Mouse (Mus musculus) T-helper 1 cell (primary cell): ENCODE results near the gene Srek1ip1.

Experiments used
- in situ Hi-C: fragments of 300-600 bp; cut with MboI, MseI; formaldehyde crosslinking; loops from one replicate; pipeline ENCODE4 v1.15.1; 2025; ENCODE audit warnings: high pct_unique_total_duplicates

Gene Srek1ip1

DNA sequence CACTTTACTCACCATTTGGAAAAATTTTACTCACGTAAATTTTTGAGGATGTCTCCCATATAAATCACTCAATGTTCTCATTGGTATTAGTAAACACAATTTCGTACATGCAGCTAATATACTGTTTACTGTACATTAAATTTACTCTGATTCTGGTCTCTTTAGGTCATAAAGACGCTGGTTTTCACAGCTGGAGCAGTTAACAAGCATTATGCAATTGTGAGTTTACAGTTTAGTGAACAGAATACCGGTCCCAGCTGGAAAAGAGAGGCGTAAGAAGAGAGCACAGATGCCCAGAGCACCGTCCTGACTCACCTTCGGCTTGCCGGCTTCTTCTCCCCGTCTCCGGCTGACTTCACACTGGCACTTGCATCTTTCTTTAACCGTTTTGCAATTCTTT, at the start of gene Srek1ip1:
Srek1ip1 (plus strand) TSS at position 301 of the 400 bp plus-strand sequence.
- in situ Hi-C loops = loop anchor here (25.0 kb wide), 1 partner anchor 505 kb away; the partner anchor contains the start of gene Adamts6

DNA sequence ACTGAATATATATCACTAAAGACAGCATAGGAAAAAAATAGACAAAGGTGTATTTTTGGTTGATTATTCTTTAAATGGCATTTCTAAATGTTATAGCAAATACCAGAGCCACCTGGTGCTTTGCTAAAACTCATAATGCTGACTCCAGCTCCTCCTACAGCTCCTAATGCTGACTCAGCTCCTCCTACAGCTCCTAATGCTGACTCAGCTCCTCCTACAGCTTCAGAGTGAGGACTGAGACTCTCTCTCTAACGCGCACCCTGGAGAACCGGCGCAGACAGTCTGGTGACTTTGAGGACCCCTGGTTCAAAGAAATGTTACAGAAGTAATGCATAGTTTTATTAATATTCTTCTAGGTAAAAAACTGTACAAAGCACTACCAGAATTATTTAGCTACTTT, 49.4 kb upstream of the Srek1ip1 start:
- in situ Hi-C loops = no loop called here

DNA sequence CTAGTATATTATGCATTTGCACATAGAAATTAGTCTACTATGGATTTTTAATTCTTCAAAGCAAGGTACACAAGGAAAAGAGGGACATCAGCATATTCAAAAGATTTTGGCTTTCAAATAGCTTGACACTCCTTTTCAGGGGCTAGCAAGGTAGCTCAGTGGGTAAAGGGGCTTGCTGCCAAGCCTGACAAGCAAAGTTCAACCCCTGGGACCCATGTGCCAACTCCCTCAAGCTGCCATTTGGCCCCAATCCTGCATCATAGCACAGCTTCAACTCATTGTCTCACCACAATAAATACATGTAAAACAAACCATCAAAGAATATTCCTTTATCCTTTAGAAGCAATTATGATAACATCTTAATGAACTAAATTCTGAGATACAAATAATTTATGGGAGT, 45.3 kb upstream of the Srek1ip1 start:
- in situ Hi-C loops = no loop called here

DNA sequence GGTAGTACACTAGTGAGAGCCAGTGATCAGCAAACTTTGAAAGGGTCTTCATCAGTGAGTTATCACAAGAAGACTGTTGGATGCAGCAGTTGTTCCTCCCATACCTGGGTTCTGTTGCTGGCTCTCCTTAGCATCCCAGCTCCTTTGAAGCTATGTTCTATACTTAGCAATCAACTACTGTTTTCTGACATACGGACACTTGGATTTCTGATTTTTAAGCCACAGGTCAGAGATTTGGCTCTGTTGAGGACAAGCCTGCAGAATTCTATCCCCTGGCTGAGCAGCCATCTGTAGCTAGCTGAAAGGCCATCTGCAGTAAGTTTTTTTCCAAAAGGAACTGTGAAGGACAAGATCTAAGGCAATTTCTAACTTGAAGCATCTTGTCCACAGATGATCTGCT, 32.9 kb upstream of the Srek1ip1 start:
- in situ Hi-C loops = no loop called here

DNA sequence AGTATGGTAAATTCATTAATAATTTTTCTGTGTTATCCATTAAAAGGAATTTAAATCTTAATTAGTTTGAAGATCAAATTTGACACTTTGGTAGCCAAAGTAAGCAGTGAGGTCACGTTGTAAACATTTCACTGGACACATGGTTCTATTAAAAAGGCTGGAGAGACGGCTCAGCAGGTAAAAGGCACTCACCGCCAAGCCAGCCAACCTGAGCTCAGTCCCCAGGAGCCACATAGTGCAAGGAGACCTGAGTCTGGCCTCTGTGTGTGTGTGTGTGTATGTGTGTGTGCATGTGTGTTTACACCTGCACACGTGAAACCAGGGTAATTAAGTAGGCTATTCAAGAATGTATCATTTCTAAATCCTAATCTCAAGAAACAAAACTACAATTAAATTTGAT, 29.9 kb upstream of the Srek1ip1 start:
- in situ Hi-C loops = no loop called here

DNA sequence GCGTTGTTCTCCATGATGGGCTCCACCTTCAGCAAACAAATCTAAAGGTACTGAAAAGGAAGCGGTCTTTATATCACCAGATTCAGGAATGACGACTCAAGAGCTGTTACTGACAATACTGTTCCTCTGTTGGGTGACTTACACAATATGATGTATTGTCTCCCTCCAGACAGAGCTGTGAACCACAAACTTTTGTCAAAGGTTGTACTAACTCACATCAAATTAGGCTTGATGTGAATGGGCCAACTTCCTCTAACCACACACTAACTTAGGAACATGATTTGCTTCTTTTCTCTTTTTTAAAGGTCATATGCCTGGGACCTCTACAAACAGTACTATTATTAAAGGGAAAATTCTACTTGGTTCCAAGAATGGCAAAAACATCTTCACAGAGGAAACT, 29.1 kb upstream of the Srek1ip1 start:
- in situ Hi-C loops = no loop called here

DNA sequence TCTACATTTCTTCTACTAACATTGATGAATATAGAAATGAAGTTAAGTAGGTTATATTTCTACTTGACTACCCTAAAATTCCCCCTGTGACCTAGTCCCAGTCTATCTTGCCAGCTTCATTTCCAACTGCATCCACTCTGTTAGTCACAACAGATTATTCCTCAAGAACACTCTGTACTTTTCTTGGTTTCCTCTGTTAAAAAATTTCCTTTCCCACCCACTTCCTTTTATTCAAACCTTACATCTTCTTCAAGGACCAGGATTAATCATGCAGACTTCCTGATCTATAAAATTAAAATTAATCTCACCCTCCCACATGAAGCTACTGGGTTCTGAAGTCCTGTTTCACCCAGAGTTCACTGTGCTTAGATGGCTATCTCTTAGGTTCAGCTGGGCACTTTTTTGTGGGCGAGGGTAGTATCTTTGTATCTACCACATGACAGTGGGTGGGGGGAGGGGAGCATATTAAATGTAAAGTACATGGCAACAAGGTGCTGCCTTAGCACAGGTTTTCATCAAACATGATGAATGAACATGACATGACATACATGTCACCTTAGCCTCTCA, 13.1 kb upstream of the Srek1ip1 start:
- in situ Hi-C loops = loop anchor here (25.0 kb wide), 1 partner anchor 492 kb away; the partner anchor contains the start of gene Adamts6

DNA sequence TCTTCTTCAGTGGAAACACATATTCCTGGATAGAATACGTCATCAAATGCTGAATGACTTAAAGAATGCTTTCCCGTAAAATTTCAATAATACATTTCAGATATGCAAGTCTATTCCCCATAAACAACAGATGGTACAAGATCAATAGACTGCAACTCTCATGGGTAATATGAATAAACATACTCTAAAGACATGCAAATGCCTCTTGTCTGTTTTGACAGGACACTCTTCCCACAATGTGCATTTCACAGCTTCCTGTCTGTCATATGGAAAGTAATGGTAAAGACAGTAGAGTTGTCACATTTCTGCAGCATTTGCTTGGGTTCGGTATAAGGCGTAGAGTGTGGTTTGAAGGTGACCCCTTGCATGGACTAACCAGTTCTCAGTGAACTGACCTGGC, 5.0 kb upstream of the Srek1ip1 start:
- in situ Hi-C loops = loop anchor here (25.0 kb wide), 1 partner anchor 500 kb away; the partner anchor contains the start of gene Adamts6

DNA sequence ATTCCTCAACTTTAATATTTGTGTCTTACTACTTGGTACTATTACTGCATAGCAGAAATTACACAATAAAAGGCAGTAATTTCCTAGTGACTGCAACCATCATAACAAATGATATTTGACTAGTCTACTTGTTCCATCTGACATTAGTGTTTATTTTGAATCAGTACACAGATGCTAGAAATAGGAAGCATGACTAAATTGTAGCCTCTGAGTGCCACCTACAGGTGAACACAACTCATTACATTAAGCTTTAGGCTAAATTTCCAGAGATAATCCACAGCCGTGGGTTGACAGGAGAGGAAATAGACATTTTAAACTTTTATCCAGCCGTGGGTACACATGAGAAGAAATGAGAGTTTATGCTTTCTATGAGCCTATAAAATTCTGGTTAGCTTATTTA, 2.6 kb upstream of the Srek1ip1 start:
- in situ Hi-C loops = loop anchor here (25.0 kb wide), 1 partner anchor 502 kb away; the partner anchor contains the start of gene Adamts6

DNA sequence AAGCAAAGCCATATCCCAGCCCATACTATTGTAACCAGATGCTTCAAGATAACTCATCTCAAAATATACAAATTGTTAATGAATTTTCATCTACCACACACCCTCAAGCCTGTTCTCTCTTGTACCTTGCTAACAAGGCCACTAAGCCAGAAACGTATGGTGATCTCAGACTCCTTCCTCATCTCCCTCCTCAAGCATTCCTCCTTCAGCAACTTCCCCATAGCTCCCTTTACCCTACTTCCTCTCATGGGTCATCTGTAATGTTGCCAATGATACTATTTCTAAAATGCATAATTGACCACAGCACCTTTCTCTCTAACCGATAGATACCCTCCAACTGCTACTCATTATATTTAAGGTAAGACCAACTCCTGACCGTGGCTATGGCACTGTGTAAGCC, 2.1 kb downstream of the Srek1ip1 start:
- in situ Hi-C loops = loop anchor here (25.0 kb wide), 1 partner anchor 507 kb away; the partner anchor contains the start of gene Adamts6

DNA sequence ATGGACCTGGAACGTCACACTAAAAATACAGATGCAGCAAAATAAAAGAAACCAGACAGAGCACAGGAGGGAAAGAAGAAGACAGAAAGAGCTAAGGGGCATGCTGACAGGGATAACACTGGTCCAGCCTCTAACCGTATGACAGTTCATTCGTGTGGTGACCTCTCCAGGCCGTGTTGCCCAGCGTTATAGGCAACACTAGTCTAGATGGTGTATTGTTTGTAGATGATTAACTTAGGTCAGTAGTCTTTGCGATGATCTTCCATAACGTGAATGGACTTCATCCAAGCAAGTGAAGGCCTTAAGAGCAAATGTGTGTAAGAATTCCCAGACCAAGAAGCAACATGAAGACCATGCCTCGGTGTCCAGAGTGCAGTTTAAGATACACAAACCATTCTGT, 6.8 kb downstream of the Srek1ip1 start:
- in situ Hi-C loops = loop anchor here (25.0 kb wide), 1 partner anchor 512 kb away; the partner anchor contains the start of gene Adamts6

DNA sequence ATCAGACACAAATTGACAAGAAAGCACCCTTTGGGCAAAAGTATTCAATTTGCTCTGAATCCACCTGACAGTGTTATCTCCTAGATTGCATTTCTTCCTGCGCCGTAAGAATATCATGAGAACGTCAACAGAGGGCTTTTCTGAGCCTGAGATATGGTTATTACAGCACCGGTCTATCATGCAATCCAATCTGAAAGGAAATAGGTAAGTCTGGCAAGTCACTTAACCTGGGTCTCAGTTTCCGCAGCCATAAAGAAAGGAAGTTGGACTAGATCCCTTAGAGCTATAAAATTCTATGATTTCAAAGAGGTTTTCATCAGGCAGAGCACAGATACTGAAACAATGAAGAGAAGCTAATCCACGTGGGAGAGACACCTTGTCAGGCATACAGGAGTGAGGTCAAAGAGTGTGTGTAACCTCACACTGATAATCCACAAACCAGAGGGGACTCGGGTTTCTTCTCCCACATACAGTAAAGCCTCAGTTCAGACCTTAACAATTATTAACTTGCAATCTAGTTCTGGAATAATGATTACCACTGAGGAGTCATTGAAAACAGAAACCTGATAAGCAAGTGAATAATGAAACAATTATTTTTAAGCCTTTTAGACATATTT, 7.4 kb downstream of the Srek1ip1 start:
- in situ Hi-C loops = loop anchor here (25.0 kb wide), 1 partner anchor 512 kb away; the partner anchor contains the start of gene Adamts6

DNA sequence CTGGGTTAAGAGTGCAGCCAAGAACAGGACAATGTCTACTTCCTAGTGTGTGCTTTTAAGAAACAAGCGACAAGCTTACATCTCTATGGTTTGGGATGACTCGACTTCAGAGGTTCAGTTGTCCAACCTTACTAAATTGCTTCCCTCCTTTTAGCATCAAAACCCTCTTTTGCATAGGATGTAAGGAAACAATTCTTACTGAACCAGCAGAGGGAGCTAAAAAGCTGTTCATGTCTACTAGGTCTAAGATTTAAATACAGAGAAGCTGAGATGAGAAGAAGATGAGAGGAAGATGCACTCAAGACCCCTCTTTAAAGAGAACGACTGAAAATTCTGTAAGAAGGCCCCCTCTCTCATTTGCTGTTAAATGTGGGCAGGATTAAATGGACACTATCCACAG, 13.4 kb downstream of the Srek1ip1 start:
- in situ Hi-C loops = no loop called here

DNA sequence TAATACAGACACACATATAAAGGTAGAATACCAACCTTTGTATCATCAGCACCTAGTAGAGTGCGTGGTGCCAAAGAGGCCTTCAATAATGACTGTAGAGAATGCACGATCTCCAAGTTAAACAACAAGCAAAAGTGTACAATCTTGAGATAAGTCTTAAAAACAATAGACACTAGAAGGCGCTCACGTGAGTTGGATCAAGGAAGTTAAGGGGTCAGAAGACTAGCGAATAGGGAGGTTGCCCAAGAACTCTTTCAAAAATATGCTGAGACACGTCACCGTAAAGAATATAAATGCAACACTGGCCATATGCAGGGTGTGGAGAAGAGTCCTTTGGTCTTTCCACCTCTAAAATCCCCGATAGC, 24.0 kb downstream of the Srek1ip1 start:
- in situ Hi-C loops = loop anchor here (5.0 kb wide), 1 partner anchor 126 kb away; no protein-coding TSS in a partner anchor

DNA sequence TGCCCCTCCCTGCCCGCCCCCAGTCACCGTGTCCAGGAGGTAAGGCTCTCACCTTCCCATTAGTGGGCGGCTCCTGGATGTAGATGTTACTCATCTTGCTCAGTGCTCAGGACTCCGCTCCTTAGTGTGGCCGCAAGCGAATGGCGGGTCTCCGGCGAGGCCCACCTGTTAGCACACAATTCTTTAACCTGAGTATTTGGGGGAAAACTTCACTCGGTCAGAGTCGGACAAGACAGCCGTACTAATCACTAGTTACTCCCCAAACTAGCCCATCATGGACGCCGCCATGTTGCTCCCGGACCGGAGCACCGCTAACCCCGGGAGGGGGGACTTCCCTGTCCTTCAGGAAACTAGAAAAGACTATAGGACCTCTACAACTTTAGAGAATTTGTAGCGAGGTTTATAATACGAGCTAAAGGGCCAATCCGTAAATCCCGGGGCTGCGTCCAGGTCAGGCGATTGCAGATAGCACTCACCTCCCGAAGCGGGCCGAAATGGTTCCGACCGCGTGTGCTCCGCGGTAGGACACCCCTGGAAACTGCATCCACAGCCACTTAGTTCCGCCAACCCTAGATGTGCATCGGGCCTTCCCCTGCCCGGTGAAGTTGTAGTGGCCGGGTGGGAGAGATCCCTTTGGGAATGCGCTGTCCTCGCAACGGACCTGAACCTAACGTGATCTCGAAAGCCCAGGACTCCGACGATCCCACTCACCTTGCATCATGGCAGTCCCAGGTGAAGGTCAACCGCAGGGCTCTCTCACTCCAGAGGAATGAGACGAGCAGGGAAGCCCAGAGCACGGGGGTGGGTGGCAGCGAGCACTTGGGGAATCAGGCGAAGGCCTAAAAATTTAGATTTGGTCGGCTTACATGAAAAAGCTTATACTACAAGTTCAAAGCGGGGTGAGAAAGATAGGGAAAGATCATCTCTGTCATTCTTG, 24.6 kb downstream of the Srek1ip1 start, which contains the start of gene Cwc27:
Cwc27 (minus strand) TSS at position 508 of the 937 bp plus-strand sequence.
- in situ Hi-C loops = loop anchor here (5.0 kb wide), 1 partner anchor 125 kb away; no protein-coding TSS in a partner anchor

DNA sequence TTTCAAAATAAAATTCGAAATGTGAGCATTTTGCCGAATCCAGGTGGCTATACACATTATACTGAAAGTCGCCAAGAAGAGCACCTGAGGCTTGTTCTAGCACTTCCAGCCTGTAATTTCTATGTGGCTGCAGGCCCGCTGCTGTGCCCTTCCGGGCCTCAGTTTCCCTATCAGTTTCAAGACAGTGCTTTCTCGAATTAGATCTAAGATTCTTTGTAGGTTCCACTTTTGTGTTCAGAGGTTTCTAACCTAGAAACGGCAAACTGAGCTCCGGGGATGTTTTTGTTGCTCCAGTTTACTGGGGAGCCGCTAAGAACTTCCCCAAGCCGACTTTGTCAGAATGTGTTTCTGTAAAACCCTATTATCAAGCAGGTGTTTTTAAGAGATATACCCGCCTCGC, 25.4 kb downstream of the Srek1ip1 start:
- in situ Hi-C loops = loop anchor here (5.0 kb wide), 1 partner anchor 125 kb away; no protein-coding TSS in a partner anchor

DNA sequence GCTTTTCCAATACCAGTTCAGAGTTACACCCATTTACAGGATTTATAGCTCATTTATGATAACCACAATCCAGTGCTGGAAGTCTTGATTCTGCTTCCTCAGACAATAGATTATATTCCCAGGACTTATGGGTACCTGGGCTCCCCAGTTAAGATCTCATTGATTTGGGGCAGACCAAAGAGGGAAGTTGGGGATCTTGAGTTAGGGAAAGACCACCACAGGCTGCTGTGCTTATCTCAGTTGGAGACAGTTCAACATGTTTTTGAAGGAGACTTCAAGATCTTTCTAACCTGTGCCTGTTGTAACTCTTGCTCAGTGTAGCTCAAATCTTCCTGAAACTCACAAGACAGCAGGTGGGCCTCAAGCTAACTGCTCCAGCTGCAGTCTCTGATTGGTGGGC, 28.9 kb downstream of the Srek1ip1 start:
- in situ Hi-C loops = no loop called here

DNA sequence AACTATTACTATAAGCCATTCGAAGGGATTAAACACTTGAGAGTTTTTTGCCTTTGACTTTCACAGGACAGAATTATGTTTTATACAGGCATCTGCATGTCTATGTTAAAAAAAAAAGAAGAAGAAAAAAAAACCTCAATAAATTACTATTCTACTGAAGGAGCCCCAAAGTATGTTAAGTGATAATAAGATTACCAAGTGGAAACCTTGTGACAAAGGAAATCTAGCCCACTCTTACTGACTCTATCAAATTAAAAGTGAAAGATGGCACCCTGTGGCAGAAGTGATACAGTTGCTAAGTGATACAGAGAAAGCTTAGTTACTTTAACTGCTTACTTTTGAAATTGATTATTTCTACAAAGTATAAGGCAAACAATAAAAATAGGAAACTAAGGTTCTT, 29.6 kb downstream of the Srek1ip1 start:
- in situ Hi-C loops = no loop called here

DNA sequence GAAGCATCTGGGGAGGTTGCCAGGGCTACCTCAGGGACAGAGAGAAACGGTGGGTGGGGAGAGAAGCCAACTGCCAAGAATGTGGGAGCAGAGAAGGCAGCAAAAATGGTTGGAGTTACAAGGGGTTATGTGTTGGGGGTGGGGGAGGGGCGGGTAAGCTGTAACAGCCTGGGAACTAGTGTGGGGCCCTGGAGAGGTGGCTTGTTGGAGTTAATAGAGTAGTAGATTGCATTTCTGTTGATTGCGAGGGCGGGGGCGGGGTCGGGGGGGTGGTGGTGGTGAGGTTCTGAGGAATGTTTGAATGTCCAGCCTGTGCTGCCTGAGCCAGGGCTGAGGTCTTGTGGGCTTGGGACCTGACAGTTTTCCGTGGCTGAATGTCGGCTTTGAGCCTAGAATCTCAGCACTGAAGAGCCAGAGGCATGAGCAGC, 30.1 kb downstream of the Srek1ip1 start:
- in situ Hi-C loops = no loop called here

DNA sequence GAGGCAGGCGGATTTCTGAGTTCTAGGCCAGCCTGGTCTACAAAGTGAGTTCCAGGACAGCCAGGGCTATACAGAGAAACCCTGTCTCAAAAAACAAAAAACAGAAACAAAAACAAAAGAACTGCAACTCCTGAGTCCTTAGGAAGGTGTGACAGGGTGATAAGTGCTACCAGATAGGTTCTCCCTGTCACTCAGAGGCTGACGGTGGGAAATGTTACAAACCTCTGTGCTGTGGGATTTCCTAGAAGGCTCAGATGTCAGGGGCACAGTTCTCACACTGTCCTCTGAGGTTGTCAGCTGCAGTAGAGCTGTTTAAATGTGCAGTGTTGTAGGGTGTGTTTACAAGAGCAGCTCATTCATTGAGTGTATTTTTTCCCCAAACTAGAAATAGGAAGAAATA, 33.2 kb downstream of the Srek1ip1 start:
- in situ Hi-C loops = no loop called here

DNA sequence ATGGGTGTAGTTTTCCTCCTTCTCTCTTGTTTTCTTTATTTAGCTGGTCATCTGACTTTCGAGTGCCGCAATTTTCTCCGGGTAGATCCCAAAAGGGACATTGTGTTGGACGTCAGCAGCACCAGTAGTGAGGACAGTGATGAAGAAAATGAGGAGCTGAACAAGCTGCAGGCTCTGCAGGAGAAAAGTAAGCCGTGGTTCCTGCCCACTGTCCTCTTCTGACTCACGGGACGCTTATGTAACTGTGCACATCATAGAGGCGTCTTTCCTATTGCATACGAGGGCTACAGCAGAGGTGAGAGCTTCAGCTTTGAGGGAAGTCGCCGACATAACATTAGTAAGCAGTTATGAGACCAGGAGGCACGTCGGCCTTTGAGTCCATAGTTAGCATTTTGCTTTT, 40.5 kb downstream of the Srek1ip1 start:
- in situ Hi-C loops = no loop called here

DNA sequence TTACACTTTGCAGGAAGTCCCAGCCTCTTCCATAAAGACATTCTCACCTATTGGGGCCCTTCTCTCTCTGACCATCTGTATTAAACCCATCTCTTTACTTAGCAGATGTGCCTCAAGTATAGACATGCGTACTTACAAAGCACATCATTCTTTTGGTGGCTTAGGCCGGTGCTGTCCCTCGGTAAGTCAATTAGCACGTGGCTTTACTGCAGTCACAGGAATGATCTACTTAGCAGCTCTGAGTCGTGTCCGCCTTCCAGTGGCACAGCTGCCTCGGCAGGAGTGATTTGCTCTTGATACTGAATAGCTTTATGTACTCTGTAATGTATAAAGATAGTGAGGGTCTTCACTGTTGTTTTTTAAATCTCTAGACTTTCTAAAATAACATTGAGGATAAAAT, 45.3 kb downstream of the Srek1ip1 start:
- in situ Hi-C loops = no loop called here
